Mouse (Mus musculus): ENCODE data around the gene Junb.

Junb gene

DNA sequence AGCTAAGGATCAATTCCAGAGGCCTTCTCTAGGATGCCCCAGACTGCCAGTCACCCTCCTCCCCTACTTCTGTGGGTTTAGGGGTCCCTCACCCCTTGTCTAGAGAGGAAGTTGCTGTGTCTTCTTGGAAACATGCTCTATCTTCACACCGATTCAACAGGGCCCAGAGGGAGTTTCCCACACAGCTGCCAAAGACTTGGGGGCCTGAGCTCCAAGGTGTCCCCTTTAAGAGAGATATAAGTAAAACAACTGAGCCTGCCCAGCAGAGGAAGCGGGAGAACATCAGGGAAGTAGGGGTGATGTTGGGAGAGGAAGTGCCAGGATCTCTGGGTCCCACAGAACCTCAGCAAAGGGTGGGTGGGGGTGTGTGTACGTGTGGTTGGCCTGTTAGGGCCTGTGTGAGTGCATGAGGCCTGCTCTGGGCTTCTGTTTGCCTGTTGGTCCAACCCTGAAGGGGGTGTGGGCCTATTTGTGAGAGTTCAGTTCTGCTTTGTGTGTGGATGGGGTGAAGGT is 4.0 kb upstream of the Junb start:
- Histone ChIP-seq H3K27me3 (ENCODE audit: control insufficient read depth, insufficient read depth, low read length, poor library complexity, severe bottlenecking) (no peaks in the 10 kb centered on the region), H3K36me3 (ENCODE audit: control insufficient read depth, insufficient read depth, low read length, poor library complexity, severe bottlenecking) (no peaks in the 10 kb centered on the region)
- peak; percentile 61 for DNase-seq (ENCODE audit: low read depth, low spot score)

DNA sequence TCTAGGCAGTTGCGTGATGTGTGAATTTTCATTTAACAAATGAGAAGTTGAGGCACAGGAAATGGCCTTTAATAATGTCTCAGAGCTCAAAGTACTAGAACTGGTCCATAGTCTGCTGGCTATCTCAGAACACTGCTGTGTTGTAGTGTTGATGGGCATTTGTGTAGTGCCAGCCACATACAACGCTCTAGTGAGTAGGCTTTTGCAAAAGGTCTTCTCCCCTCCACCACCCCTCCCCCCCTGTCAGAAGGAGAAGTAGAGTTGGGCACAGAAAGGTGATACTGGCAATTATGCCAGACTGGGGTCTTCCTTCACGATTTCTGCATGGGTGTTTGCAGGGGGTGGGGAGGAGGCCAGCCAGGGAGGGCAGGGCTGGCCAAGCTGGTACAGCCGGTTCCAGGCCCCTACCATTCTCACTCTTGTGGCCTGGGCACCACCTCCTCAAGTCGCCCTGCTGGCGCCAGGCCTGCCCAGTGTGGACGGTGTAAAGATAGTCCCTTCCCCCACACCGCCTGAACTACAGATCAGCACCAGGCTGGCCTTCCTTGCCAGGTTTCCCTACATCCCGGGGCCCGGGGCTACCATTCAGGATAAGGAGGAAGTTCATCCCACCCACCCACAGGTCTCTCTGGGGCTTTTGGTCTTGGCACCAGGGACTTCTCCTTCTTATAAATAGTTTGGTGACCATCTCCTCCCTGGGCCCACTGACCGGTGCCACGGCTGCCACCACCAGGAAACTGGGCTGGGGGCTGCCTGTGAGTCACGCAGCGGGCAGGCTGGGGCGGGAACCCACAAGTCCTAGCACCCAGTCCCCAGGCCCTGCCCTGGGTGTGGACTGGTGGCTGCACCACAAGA is 3.4 kb upstream of the Junb start:
- no peaks in the 10 kb centered on the region for H3K36me3 ChIP-seq (ENCODE audit: control insufficient read depth, insufficient read depth, low read length, poor library complexity, severe bottlenecking)
- H3K27me3 ChIP-seq (ENCODE audit: control insufficient read depth, insufficient read depth, low read length, poor library complexity, severe bottlenecking), result no peaks in the 10 kb centered on the region
- peak; percentile 52 for DNase-seq (ENCODE audit: low read depth, low spot score)

DNA sequence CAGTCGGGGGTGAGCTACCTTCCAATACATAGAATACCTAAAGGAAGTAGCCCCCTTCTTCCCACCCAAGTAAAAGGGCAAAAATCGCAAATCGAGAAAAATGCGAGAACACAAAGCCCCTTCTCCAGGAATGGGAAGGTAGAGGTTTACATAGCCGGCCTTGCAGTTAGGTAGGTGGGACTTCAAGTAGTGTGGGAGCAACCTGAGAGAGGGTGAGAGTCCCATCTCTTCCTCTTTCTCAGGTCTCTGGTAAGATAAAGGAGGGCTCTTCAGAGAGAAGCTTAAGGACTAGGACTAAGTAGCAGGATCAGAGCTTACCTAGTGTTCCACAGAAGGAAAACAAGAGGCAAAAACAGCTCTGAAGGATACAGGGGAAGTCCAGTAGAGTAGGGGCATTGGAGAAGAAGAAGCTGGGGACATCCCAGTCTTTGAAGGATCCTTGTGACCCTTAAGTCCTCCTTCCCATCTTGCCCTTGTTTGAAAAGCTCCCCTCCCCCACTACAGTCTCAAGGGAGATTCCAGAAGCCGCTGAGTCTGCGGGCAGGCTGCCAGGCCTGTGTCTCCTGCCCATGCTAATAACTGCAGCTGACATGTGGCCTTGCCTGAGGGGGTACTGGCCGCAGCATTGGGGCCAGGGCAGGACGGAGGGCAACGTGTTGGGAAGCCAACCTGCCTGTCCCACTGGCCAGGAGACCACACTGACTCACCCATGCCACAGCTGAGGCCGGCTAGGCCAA is 2.3 kb upstream of the Junb start:
- no peaks in the 10 kb centered on the region for H3K27me3 ChIP-seq (ENCODE audit: control insufficient read depth, insufficient read depth, low read length, poor library complexity, severe bottlenecking)
- H3K36me3 ChIP-seq (ENCODE audit: control insufficient read depth, insufficient read depth, low read length, poor library complexity, severe bottlenecking), result no peaks in the 10 kb centered on the region
- peak; percentile 76 for DNase-seq (ENCODE audit: low read depth, low spot score)

DNA sequence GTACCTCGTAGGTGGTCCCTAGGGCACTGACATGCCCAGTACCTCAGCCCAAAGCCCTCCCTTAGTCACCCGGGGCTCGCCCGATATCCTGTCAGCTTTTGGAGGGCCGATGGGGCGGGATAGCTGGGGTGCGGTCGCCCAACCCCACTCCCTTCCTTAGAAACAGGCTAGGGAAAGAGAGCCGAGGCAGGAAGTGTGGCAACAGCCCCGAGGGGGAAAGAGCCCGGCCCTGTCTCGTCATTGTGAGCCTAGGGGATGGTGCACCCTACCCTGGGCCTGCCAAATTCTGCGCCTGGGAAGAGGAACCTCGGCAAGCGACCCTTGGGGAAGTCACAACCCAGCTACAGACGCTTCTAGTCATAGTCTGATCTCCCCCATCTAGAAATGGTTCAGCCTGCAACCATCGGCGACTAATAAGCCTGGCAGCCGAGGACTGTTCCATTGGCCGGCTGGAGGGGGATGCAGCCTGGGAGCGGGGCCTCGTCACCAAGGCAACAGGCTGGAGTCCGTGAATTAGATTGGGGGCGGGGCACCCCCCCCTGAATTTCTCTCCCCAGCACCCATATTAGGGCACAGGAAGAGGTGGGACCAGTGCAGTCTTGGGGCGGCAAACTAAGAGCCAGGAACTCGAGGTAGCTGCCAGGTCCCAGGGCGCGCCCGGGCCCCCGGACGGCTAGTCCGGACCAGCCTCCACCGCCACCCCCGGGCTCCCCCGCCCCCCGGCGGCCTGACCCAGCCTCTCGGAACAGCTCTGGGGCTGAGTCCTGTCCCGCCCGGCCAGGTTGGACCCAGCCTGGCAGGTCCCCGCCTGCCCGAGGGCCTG is 1.3 kb upstream of the Junb start:
- no peaks in the 10 kb centered on the region for H3K36me3 ChIP-seq (ENCODE audit: control insufficient read depth, insufficient read depth, low read length, poor library complexity, severe bottlenecking)
- H3K27me3 ChIP-seq (ENCODE audit: control insufficient read depth, insufficient read depth, low read length, poor library complexity, severe bottlenecking), result no peaks in the 10 kb centered on the region
- peak; percentile 99 for DNase-seq (ENCODE audit: low read depth, low spot score)

DNA sequence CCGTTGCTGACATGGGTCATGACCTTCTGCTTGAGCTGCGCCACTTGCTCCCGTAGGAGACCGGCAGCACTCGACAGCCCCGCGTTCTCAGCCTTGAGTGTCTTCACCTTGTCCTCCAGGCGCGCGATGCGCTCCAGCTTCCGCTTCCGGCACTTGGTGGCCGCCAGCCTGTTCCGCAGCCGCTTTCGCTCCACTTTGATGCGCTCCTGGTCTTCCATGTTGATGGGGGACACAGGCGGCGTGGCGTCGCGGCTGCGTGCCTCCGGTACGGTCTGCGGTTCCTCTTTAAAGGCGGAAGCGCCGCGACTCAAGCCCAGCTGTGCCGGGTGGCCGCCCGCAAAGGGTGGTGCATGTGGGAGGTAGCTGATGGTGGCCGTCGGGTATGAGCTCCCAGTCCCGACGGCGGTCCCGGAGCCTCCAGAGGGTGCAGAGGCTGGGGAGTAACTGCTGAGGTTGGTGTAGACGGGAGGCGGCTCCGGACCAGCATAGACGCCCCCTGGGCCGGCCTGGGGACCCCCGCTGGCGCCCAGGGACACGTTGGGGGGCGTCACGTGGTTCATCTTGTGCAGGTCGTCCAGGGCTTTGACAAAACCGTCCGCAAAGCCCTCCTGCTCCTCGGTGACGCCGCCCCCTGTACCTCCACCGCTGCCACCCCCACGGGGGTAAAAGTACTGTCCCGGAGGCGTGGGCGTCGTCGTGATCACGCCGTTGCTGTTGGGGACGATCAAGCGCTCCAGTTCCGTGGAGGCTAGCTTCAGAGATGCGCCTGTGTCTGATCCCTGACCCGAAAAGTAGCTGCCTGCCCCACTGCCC is 877 bp downstream of the Junb start:
- Histone ChIP-seq H3K27me3 (ENCODE audit: control insufficient read depth, insufficient read depth, low read length, poor library complexity, severe bottlenecking) (no peaks in the 10 kb centered on the region), H3K36me3 (ENCODE audit: control insufficient read depth, insufficient read depth, low read length, poor library complexity, severe bottlenecking) (no peaks in the 10 kb centered on the region)
- DNase-seq (ENCODE audit: low read depth, low spot score), result peak; percentile 87

DNA sequence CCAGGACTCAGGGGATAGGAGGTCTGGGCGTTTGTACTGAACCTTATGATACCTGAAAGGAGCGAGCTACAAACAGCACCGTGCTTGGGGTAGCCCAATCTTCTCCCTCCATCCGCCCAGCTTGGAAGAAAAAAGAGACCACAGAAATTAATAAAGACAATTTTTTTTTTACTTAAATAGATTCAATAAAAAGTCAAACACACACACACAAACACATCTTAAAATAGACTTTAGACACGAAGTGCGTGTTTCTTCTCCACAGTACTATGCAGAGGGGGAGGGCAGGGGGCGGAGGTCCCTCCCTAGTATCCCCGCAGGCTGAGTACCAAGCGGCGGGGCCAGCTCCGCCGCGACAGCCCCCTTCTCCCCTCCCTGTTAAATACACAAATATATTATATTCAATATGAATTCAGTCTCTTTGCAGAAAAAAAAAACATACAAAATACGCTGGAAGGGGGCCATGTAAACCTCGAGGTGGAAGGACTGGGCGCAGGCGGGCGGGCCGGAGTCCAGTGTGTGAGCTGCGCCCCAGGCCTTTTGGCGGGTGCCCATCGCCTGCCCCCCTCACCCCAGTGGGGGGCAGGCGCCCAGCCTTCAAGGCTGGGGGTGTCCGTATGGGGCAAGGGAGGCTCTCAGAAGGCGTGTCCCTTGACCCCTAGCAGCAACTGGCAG is 1.6 kb downstream of the Junb start:
- no peak for DNase-seq (ENCODE audit: low read depth, low spot score)
- H3K36me3 ChIP-seq (ENCODE audit: control insufficient read depth, insufficient read depth, low read length, poor library complexity, severe bottlenecking), result no peaks in the 10 kb centered on the region

DNA sequence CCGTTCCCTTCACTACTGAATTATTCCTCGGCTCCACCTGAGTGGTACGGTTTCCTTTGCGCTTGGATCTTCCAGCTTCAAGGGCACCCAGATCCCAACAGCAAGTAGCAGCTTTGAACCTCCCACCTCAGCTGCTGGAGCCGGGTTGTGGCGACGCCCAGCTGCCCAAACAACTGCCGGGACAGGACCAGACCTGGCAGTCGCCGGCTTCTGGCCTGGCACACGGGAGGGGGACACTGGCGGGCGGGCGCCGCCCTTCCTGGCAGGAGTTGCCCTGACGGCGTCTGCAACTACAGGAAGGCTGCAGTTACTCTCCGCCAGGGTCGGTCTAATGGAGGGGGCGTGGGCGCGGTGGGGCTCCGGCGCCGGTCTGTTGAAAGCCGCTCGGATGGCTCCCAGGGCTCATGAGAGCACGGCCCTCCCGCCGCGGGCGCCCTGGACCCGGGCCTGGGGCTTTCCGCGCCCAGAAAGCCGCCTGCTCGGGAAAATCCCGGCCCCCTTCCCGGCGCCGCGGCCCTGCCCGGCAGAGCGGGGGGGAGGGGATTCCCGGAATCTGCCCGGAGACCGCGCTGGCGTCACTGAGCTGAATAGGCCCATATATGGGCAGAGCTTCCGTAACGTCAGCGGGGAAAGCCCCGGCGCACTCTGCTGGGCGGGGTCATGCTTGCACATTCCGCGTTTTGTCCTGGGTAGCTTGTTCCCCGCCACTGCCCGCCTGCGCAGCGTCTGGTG is 2.3 kb downstream of the Junb start:
- peak; percentile 97 for DNase-seq (ENCODE audit: low read depth, low spot score)
- Histone ChIP-seq H3K27me3 (ENCODE audit: control insufficient read depth, insufficient read depth, low read length, poor library complexity, severe bottlenecking) (no peaks in the 10 kb centered on the region), H3K36me3 (ENCODE audit: control insufficient read depth, insufficient read depth, low read length, poor library complexity, severe bottlenecking) (no peaks in the 10 kb centered on the region)

More for the DNA sequence above, 1.6 kb downstream of the Junb start:
- no peaks in the 10 kb centered on the region for H3K27me3 ChIP-seq (ENCODE audit: control insufficient read depth, insufficient read depth, low read length, poor library complexity, severe bottlenecking)

DNA sequence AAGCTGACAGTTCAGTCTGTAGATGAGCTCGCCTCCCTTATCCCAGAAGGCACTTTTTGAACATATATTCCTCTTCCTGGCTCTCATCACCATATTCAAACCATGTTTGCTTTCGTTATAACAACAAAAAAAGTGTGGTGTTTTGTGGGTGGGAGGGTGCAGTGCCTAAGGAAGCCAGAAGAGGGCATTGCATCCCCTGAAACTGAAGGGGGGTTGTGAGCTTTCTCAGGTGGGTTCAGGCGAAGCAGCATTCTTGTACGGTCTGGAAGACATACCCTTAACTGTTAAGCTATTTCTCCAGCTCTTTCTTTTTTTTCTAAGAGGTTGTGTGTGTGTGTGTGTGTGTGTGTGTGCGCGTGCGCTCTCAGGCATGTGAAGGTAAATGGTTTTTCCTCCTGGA is 3.1 kb downstream of the Junb start:
- peak; percentile 92 for DNase-seq (ENCODE audit: low read depth, low spot score)
- Histone ChIP-seq H3K36me3 (ENCODE audit: control insufficient read depth, insufficient read depth, low read length, poor library complexity, severe bottlenecking) (no peaks in the 10 kb centered on the region; the same call in 1 of the 2 replicates), H3K27me3 (ENCODE audit: control insufficient read depth, insufficient read depth, low read length, poor library complexity, severe bottlenecking) (no peaks in the 10 kb centered on the region)

DNA sequence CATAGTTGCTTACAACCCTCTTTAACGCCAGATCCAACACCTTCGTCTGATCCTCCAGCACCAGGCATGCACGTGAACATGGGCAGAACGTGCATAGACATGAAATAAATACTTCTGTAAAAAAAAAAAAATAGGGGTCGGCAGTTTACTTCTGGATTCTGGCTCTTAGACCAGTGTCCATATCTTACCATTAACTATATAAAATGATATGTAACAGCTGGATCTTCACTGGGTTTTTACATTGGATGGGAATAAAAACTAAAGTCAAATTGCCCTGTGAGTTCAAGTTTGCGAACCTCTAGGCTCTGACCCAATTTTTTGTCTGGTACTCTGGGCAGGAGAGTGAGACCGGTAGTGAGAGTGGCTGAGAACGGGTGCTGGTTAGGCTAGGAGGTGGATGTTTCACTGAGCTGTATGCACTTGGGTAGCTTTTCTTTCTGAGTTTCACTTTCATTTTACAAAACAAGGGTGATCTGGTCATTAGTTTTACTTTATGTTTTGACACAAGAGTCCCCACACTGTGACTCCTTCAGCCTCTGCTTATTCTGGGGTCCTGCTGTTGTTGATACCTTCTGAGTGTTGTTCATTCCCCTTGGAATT is 3.9 kb downstream of the Junb start:
- no peaks in the 10 kb centered on the region for H3K27me3 ChIP-seq (ENCODE audit: control insufficient read depth, insufficient read depth, low read length, poor library complexity, severe bottlenecking)
- DNase-seq (ENCODE audit: low read depth, low spot score), result peak; percentile 70
- no peaks in the 10 kb centered on the region; the same call in 1 of the 2 replicates for H3K36me3 ChIP-seq (ENCODE audit: control insufficient read depth, insufficient read depth, low read length, poor library complexity, severe bottlenecking)

DNA sequence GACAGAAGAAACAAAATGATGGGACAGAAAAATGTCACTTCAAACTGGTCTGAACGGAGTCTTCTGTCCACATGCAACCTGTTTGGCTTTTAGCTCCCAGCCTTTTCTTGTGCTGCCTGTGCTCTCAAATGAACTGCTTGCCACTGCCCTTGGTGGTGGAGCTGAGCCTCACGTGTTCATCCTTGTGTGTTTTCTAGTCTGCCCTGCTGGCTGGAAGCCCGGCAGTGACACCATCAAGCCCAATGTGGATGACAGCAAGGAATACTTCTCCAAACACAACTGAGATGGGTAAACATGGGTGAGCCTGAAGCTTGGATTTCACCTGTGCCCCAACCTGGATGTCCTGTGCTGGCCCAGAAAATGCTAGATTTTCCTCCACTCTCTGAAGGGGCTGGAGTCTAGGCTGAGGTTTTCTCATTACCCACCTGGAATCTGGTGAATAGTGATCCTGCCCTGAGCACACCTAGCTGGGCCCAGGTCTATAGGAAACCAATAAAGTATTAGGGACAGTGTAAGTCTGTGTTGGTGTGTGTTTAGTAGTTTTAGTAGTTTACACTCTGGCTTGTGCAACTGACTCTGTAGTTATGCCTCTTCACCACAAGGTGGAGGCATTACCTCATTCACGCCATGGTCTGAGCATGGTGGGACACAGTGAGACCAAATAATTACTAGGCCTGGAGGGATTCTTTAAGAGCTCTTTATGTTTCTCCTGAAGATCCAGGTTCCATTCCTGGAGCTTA is 4.5 kb downstream of the Junb start:
- no peaks in the 10 kb centered on the region for H3K27me3 ChIP-seq (ENCODE audit: control insufficient read depth, insufficient read depth, low read length, poor library complexity, severe bottlenecking)
- no peaks in the 10 kb centered on the region; the same call in 1 of the 2 replicates for H3K36me3 ChIP-seq (ENCODE audit: control insufficient read depth, insufficient read depth, low read length, poor library complexity, severe bottlenecking)
- peak; percentile 82 for DNase-seq (ENCODE audit: low read depth, low spot score)

DNA sequence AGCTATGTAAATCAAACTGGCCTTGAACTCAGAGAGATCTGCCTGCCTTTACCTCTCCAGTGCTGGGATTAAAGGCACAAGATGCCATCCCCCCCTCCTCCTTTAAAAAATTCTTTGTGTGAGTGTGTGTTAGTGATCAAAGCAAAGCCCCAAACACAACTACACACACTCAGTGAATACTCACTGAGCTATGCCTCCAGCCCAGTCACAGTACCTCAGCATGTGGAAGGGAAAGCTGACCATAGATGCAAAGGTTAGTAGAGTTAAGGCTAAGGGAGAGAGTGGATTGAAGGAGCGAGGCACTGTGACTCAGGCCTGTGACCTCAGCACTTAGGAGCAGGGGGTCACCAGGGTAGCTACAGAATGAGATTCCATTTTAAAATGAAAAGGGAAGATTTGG is 5.4 kb downstream of the Junb start:
- no peaks in the 10 kb centered on the region; the same call in 1 of the 2 replicates for H3K36me3 ChIP-seq (ENCODE audit: control insufficient read depth, insufficient read depth, low read length, poor library complexity, severe bottlenecking)
- DNase-seq (ENCODE audit: low read depth, low spot score), result no peak
- no peaks in the 10 kb centered on the region for H3K27me3 ChIP-seq (ENCODE audit: control insufficient read depth, insufficient read depth, low read length, poor library complexity, severe bottlenecking)

DNA sequence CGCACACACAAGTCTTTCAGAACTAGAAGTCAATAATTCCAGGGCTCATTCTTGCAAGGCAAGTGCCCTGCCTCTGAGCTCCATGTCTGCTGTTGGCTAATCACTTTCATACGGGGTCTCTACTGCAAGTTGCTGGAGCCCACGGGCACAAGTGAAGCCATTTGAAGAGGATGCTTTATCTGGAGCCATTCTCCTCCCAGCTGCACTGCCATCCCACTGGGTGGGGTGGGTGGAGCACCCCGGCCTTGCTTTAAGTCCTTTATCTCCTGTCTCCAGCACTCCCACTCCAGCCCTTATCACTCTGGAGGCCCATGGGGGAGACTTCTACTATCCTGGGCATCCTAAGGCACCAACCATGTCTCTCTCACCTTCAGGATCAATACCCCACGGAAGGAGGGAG is 7.6 kb downstream of the Junb start:
- DNase-seq (ENCODE audit: low read depth, low spot score), result no peak
- Histone ChIP-seq H3K36me3 (ENCODE audit: control insufficient read depth, insufficient read depth, low read length, poor library complexity, severe bottlenecking) (no peaks in the 10 kb centered on the region; the same call in 1 of the 2 replicates), H3K27me3 (ENCODE audit: control insufficient read depth, insufficient read depth, low read length, poor library complexity, severe bottlenecking) (no peaks in the 10 kb centered on the region)
